In the genomic region with DNA sequence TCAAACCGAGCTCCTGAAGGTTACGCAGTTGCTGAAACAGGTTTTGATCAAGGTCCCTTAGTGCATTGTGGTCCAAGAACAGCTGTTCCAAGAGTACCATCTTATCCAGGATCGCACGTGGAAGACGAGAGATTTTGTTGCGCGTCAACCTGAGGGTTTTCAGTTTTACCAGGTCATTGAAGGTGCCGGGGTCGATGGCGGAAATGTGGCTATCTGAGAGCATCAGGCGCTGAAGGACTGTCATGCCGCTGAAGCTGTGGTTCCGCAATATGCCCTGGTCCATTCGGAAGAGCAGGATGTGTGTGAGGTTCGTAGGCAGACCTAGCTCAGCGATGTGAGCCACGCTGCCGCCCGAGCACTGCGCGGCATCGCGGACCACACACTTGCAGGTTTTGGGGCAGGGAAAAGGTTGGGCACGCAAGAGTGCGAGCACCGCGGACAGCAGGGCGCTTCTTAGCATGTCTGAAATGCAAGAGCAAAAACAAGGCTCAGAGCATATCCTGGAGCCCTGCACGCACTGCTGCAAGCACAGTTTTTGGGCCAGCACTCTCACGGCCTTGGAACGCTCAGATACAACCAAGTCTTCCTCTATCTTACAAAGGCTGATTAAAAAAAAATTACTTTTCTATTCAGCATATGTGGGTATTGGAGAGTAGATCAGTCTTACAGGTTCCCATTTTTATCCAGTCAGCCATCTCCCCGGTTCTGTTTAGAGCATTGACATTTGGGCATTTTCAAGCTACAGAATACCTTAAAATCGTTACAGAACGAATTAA, we compare ENCODE assay signal across 9 mouse cellular contexts. TPM values are rescaled to one million over a fixed set of nuclear protein-coding genes. Genes with fewer than 3 reads are reported as not detected.
DNase-seq lines count a peak whose midpoint lies in the region; ATAC-seq lines count a peak whose summit lies in the region.
"Had no signal": no experiment of that assay in that cellular context is flagged by ENCODE, and none has a peak within 500 bp of the region (broad histone marks: within the 10 kb centered on the region; RNA-seq: fewer than 3 reads in every experiment).

No protein-coding gene starts in this region.

- peak overlapping the region; percentile 99 for H3K4me2 ChIP-seq in heart, embryonic 12.5 days
- peak overlapping the region; percentile 85 for H3K4me2 ChIP-seq in midbrain, embryonic 15.5 days

- no peaks in the 10 kb centered on the region for H3K9me3 ChIP-seq in heart, embryonic 12.5 days (replicated peaks)
- H3K9me3 ChIP-seq in midbrain, embryonic 15.5 days: no peaks in the 10 kb centered on the region

- no peak overlapping the region for H3K27ac ChIP-seq in heart, embryonic 12.5 days (ENCODE audit: poor library complexity, severe bottlenecking)
- H3K27ac ChIP-seq in midbrain, embryonic 15.5 days: no peak overlapping the region

- peak; percentile 16 for DNase-seq in adrenal gland, postnatal 10 days
- DNase-seq in adrenal gland, adult 8-10 months: no peak
- peak; percentile 11 for DNase-seq in thymus, postnatal 25 days
- no peak for DNase-seq in thymus, adult 18-20 months
- peak; percentile 18 to 39 for DNase-seq in kidney, postnatal 4 days
- DNase-seq in gastrocnemius, postnatal 14 days: no peak

- H3K36me3 ChIP-seq in heart, embryonic 12.5 days: peaks cover 2% of the 10 kb centered on the region; the same call in 1 of the 2 replicates
- H3K36me3 ChIP-seq in midbrain, embryonic 15.5 days (replicated peaks): no peaks in the 10 kb centered on the region

- ATAC-seq in heart, embryonic 12.5 days (ENCODE audit: insufficient number of reproducible peaks, low FRiP score): no peak
- ATAC-seq in midbrain, embryonic 15.5 days (replicated peaks): peak; percentile 19; the same call in 1 of the 2 replicates

- peak overlapping the region; percentile 50 for H3K9ac ChIP-seq in heart, embryonic 12.5 days
- peak overlapping the region; percentile 21; the same call in 1 of the 2 replicates for H3K9ac ChIP-seq in midbrain, embryonic 15.5 days

- intact Hi-C loops in gastrocnemius, postnatal 14 days (cut with DNase I; ENCODE audit: low total_unique reads): no loop called here

- H3K27me3 ChIP-seq in heart, embryonic 12.5 days (replicated peaks): peaks cover 65% of the 10 kb centered on the region
- H3K27me3 ChIP-seq in midbrain, embryonic 15.5 days (replicated peaks): peaks cover 46% of the 10 kb centered on the region

- peak overlapping the region; percentile 61 for H3K4me3 ChIP-seq in heart, embryonic 12.5 days
- H3K4me3 ChIP-seq in midbrain, embryonic 15.5 days: peak overlapping the region; percentile 52

- peaks cover 19% of the 10 kb centered on the region for H3K4me1 ChIP-seq in heart, embryonic 12.5 days (replicated peaks)
- H3K4me1 ChIP-seq in midbrain, embryonic 15.5 days: peaks cover 21% of the 10 kb centered on the region

- WGBS in heart, embryonic 12.5 days: 5% methylated on average over 34 of the region's 34 CpGs
- WGBS in midbrain, embryonic 15.5 days: 4% methylated on average over 34 of the region's 34 CpGs

RNA-seq across cellular contexts. Expression of a gene that starts 1.0 kb away (rescaled TPM):
- under 1 TPM; 0.51 to 0.73 TPM for total RNA-seq in adrenal gland, postnatal 10 days (2021)
- total RNA-seq in adrenal gland, adult 8-10 months (2022): under 1 TPM in 2 of 4 experiments, not detected in 2; 0.15 to 0.27 TPM
- polyA plus RNA-seq in heart, embryonic 12.5 days (2016; fragmentation: Nextera tagmentation; extraction: Ambion mirVana): 2.7 and 4.8 TPM in 2 replicates
- polyA plus RNA-seq in midbrain, embryonic 15.5 days (2015; fragmentation: Nextera tagmentation; extraction: Ambion mirVana): 0.23 and 0.31 TPM in 2 replicates
- total RNA-seq in gastrocnemius, postnatal 14 days (2021): under 1 TPM in 1 of 2 experiments, not detected in 1; 0.14 TPM

RNA-seq across cellular contexts. Expression of a gene that starts 26.5 kb away (rescaled TPM):
- 1 to 10 TPM in 1 of 2 experiments, under 1 TPM in 1; 0.27 to 1.3 TPM for total RNA-seq in adrenal gland, postnatal 10 days (2021)
- under 1 TPM in 3 of 4 experiments, not detected in 1; 0.03 to 0.15 (median 0.11) TPM for total RNA-seq in adrenal gland, adult 8-10 months (2022)
- 0.46 and 0.81 TPM in 2 replicates for polyA plus RNA-seq in heart, embryonic 12.5 days (2016; fragmentation: Nextera tagmentation; extraction: Ambion mirVana)
- 0.22 and 0.24 TPM in 2 replicates for polyA plus RNA-seq in midbrain, embryonic 15.5 days (2015; fragmentation: Nextera tagmentation; extraction: Ambion mirVana)
- total RNA-seq in gastrocnemius, postnatal 14 days (2021): under 1 TPM; 0.42 to 0.70 TPM

RNA-seq across cellular contexts. Expression of a gene that starts 42.3 kb away (rescaled TPM):
- total RNA-seq in adrenal gland, postnatal 10 days (2021): 10 to 100 TPM; 19.5 to 28.3 TPM
- total RNA-seq in adrenal gland, adult 8-10 months (2022): under 1 TPM; 0.12 to 0.91 (median 0.74) TPM
- polyA plus RNA-seq in heart, embryonic 12.5 days (2016; fragmentation: Nextera tagmentation; extraction: Ambion mirVana): not detected in 2 replicates
- polyA plus RNA-seq in midbrain, embryonic 15.5 days (2015; fragmentation: Nextera tagmentation; extraction: Ambion mirVana): not detected in 2 replicates
- not detected for total RNA-seq in gastrocnemius, postnatal 14 days (2021)
- total RNA-seq: layer of hippocampus, adult 18-20 months had no signal

Comparison
In these comparisons a context has a peak if more than half of its experiments do, and no peak if none do; other contexts are left out.
1. DNase-seq: peak in adrenal gland, postnatal 10 days (single experiment), thymus, postnatal 25 days (single experiment) and kidney, postnatal 4 days (2 of 2); none in adrenal gland, adult 8-10 months (single experiment), thymus, adult 18-20 months (0 of 2) and gastrocnemius, postnatal 14 days (single experiment).
2. RNA of a gene that starts 42.3 kb away (total RNA-seq): 19.5 to 28.3 TPM in adrenal gland, postnatal 10 days; 0.12 to 0.91 TPM in adrenal gland, adult 8-10 months and not detected in gastrocnemius, postnatal 14 days; every median in the first group is over 10 times any median in the second.